Mouse (Mus musculus) left cerebral cortex, postnatal 25 days (tissue): ENCODE measurements at regions not wholly inside any gene's neighbourhood (a gene's known extent, or its start where the extent isn't known, plus 50 kb on each side); places are given as distances from the start of the nearest gene placed in this dataset.
A peak's percentile ranks its signal among the peaks of the same experiment; 100 is the strongest.

Experiments
- DNase-seq, 2 experiments: peaks; one replicate each; pipeline ENCODE4 v3.0.0; 2022; ENCODE audit warnings: low spot score in 2 of 2, mixed read lengths in 1 of 2
- intact Hi-C: fragments of 180-260 bp; cut with DNase I; formaldehyde crosslinking; loops from one replicate; pipeline ENCODE4 v1.15.1; 2025

GRCm38 (mm10) chr2:147617849-147618248 is 256.1 kb downstream of the Pax1 start:
- DNase-seq, result peak; percentile 6 to 17
- intact Hi-C loops, result no loop called here

- intact Hi-C loops, result no loop called here
- no peak for DNase-seq
Observed at GRCm38 (mm10) chr2:147610343-147610742, 248.6 kb downstream of the Pax1 start.

GRCm38 (mm10) chr2:147601639-147602038 is 239.9 kb downstream of the Pax1 start:
- no peak for DNase-seq
- intact Hi-C loops, result no loop called here

DNA sequence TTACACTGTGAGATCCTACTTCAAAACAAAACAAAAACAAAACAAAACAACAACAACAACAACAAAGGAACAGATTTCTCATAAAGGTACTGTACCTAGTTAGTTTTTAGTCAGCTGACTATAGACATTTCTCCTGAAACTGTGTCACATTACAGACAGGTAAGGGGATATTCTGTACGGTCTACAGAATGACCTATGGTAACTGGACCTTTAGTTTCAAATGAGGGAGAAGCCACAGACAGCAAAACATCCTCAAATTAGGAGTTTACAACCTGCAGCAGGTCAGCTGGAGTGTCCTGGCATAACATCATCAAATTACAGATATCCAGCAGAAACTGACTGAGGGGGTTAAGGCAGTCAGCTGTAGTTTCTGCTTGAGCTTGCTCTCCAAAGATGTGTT is 210.7 kb downstream of the Pax1 start:
- no peak for DNase-seq
- intact Hi-C loops, result no loop called here

DNA sequence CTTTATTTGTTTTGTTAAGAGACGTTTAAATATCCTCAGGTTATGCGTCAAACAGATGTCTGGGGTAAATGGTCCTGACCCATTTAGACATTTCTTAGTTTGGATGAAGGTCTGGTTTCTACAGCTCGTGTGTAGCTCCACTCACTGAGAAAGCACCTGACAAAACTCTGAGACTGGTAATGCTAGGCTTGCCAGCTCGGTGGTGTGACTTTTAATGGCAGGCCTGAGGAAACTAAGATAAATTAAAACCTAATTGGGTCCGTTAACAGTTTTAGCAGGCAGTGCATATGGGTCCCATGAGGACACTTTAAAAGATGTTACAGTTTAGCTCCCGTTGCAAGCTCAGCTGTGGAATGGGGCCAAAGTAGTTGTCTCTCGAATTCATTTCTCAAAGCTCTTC is 199.5 kb downstream of the Pax1 start:
- DNase-seq, result no peak
- intact Hi-C loops, result no loop called here

DNA sequence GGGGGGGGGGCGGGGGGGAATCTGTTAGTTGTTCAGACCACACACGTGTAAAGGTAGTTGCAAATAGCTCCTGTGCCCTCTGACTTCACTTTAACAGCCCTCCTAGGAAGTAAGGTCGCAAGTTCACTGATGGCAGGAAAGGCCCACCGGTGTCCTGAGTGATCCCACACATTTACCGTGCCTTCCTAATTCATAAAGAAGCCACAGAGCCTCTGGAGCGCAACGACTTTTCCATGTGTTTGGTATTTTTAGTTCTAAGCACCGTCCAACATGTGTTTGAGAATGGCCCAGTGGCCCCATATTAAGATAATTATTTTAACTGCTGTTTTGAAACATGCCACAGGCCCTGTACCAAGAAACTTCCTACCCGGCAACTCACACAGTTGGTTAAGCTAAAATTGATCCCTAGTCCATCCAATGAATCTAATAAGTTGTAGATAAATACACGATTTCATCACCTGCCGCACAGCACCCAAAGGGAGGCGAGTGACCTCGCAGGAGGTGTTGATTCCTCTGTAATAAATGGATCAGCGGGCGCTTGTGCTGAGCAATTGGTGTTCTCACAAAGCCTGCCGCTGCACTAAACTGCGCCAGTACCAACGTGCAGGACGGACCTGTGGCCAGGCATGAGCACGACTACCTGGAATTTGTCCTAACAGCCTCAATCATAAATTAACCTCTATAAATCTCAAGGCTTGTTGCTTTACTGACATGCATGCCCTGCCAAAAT is 198.9 kb downstream of the Pax1 start:
- intact Hi-C loops, result no loop called here
- no peak for DNase-seq

DNA sequence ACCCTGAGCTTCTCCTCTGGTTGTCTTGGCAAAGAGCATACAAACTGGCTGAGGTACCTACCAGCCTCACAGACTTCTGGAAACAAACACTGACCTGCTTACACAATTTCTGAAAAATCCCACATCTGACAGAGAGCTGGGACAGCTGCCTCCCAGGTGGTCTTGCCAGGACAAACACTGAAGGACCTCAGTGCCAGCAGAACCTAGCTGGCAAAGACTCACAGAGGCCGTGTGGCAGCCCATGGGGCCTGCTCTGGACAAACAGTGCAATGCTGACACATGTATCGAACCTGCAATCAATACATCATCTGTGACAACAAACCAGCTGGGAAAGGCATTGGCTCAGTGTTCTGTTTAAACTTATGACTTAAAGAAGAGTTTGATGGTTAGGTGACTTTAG is 167.4 kb downstream of the Pax1 start:
- intact Hi-C loops, result no loop called here
- no peak for DNase-seq

DNA sequence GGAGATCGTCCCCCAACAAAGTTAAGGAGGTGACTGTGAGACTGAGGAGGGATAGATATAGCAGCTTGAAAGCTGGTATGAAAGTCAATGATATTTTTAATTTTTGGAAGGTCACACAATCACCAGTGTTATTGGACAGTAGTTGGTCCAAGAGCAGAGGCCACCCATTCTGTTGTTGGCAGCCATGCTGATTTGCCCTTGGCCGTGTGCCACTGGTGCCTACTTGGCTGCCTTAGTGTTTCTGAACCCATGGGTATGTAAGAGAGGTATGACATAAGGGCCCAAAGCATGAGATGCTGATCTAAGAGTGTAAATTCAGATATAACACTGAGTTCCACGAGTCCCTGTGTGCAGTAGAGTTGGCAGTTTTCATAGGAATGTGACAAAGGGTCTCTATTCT is 153.7 kb downstream of the Pax1 start:
- intact Hi-C loops, result loop anchor here (10.0 kb wide), 1 partner anchor 581 kb away; no protein-coding TSS in a partner anchor

GRCm38 (mm10) chr2:147514748-147515147 is 153.0 kb downstream of the Pax1 start:
- no peak for DNase-seq
- intact Hi-C loops, result loop anchor here (10.0 kb wide), 1 partner anchor 580 kb away; no protein-coding TSS in a partner anchor

More for the DNA sequence above, 153.7 kb downstream of the Pax1 start:
- DNase-seq, result no peak

DNA sequence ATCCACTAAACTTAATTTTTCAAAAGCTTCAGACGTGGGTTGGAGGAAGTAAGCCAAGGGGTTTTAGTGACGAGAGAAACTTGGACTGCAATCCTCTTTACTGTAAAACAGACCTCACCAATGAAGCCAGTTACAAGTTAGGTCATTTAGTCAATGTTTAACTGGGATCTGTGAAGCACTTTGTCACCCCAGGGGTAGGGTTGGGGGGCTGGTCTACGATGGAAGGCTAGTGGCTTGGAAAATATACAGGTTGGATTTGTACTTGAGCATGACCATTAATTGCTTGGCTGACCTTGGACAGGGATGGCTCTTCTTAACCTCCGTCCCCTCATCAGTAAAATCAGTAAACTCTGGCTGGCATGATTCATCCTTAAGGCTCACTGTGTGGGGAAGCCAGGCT is 142.2 kb downstream of the Pax1 start:
- intact Hi-C loops, result no loop called here
- no peak for DNase-seq

DNA sequence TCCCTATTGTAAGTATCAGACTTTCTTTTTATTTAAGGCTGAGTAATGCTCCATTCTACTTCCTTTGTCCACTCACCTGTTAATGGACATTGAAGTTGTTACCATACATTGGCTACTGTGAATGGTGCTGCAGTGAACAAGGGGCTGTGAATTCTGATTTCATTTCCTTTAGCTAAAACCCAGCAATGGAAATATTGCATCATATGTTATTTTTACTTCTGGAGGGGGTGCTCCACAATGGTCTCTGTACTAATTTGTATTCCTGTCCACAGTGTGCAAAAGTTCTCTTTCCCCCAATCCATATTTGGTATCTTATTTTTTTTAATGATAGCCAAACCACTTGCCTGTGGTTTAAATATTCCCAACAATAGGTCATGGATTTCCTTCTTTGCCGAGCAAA is 137.0 kb downstream of the Pax1 start:
- intact Hi-C loops, result no loop called here
- no peak for DNase-seq

GRCm38 (mm10) chr2:147455932-147456331 is 94.2 kb downstream of the Pax1 start:
- intact Hi-C loops, result no loop called here
- no peak for DNase-seq

- intact Hi-C loops, result no loop called here
- peak; percentile 24 to 51 for DNase-seq
Observed at GRCm38 (mm10) chr2:147454362-147455257, 92.9 kb downstream of the Pax1 start.
